Mouse (Mus musculus) ZHBTc4 (cell line): Measurements from ENCODE around the gene Clpb.
A peak's percentile ranks its signal among the peaks of the same experiment; 100 is the strongest.

Experiments used
- DNase-seq: peaks from one replicate; pipeline ENCODE4 v3.0.0-alpha.2; 2011; ENCODE audit warnings: low read depth, low spot score

Gene Clpb

GRCm38 (mm10) chr7:101676033-101676761 lies 12.8 kb downstream of the Clpb start:
- no peak for DNase-seq

- DNase-seq: no peak
Observed at GRCm38 (mm10) chr7:101676762-101677308, 13.4 kb downstream of the Clpb start.

- DNase-seq: peak; percentile 67
Observed at GRCm38 (mm10) chr7:101679591-101679990, 16.2 kb downstream of the Clpb start.

GRCm38 (mm10) chr7:101680961-101681360 lies 17.5 kb downstream of the Clpb start:
- no peak for DNase-seq

GRCm38 (mm10) chr7:101681565-101682071 lies 18.2 kb downstream of the Clpb start:
- no peak for DNase-seq

GRCm38 (mm10) chr7:101682886-101683285 lies 19.5 kb downstream of the Clpb start:
- DNase-seq: no peak

GRCm38 (mm10) chr7:101683976-101684630 lies 20.7 kb downstream of the Clpb start:
- DNase-seq: peak; percentile 76

GRCm38 (mm10) chr7:101684671-101685070 lies 21.2 kb downstream of the Clpb start:
- peak; percentile 52 for DNase-seq

- DNase-seq: no peak
Observed at GRCm38 (mm10) chr7:101687144-101687543, 23.7 kb downstream of the Clpb start.

- no peak for DNase-seq
Observed at GRCm38 (mm10) chr7:101690471-101690870, 27.0 kb downstream of the Clpb start.

GRCm38 (mm10) chr7:101691863-101692262 lies 28.4 kb downstream of the Clpb start:
- DNase-seq: no peak

GRCm38 (mm10) chr7:101692446-101692845 lies 29.0 kb downstream of the Clpb start:
- DNase-seq: no peak

GRCm38 (mm10) chr7:101695483-101695882 lies 32.0 kb downstream of the Clpb start:
- no peak for DNase-seq

- no peak for DNase-seq
Observed at GRCm38 (mm10) chr7:101696931-101697723, 33.7 kb downstream of the Clpb start.

- no peak for DNase-seq
Observed at GRCm38 (mm10) chr7:101700296-101700695, 36.9 kb downstream of the Clpb start.

- DNase-seq: no peak
Observed at GRCm38 (mm10) chr7:101702706-101703105, 39.3 kb downstream of the Clpb start.

GRCm38 (mm10) chr7:101709586-101709985 lies 46.2 kb downstream of the Clpb start:
- no peak for DNase-seq

- no peak for DNase-seq
Observed at GRCm38 (mm10) chr7:101710236-101710635, 46.8 kb downstream of the Clpb start.

GRCm38 (mm10) chr7:101713828-101714400 lies 50.5 kb downstream of the Clpb start:
- DNase-seq: no peak

- no peak for DNase-seq
Observed at GRCm38 (mm10) chr7:101715041-101715551, 51.7 kb downstream of the Clpb start.

GRCm38 (mm10) chr7:101720356-101720755 lies 56.9 kb downstream of the Clpb start:
- DNase-seq: no peak
